Mouse (Mus musculus) left cerebral cortex, postnatal 25 days (tissue): ENCODE measurements around the gene Mef2d. TPM values are rescaled to one million over a fixed set of nuclear protein-coding genes. Genes with fewer than 3 reads are reported as not detected.

Experiments used
- DNase-seq, 2 experiments: peaks; one replicate each; pipeline ENCODE4 v3.0.0; 2022; ENCODE audit warnings: low spot score in 2 of 2, mixed read lengths in 1 of 2
- intact Hi-C: fragments of 180-260 bp; cut with DNase I; formaldehyde crosslinking; loops from one replicate; pipeline ENCODE4 v1.15.1; 2025
- total RNA-seq, 2 experiments: library from RNA; stranded (reverse); gene quantifications; 2 replicates each; pipeline ENCODE4 v1.2.3; 2021

Gene Mef2d
- total RNA-seq, 2 experiments from 2014 or later = 211 to 225 TPM

DNA sequence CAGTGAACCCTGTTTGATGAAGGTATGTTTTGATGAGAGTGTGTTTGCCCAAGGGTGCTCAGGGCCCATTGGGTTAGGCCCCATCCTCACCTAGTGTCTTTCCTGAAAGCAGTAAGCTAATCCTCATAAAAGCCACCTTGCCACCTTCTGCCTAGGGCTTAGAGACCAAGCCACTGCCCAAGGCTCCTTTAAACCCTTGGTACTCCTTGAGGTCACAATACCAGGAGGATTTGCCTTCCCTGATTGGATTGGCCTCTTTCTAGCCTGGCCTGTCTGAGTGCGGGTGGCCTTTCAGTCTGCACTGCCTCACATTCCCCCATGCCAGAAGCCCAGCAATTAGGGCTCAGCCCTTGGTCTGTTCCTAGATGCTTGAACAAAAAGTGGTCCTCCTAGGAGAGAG is 5.7 kb downstream of the Mef2d start:
- DNase-seq = no peak
- intact Hi-C loops = no loop called here

DNA sequence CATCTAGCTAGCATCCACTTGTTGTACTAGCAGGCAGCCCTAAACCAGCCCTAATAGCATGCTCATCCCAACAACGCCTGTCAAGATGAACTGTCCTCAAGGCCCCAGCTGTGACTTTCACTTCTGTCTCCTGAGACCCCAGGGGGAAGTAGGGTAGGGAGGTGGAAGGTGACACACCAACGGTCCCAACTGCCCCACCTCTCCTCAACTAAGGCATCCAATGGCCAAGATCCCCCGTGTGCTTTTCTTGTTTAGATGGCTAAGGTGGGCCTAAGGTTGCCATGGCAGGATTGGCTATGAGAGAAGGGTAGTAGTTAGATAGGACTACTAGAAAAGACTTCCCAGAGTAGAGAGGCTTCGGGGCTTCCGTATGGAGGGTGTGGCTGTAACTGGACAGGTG is 6.2 kb downstream of the Mef2d start:
- intact Hi-C loops = no loop called here
- peak in 1 of 2 experiments; percentile 6 for DNase-seq

- peak in 1 of 2 experiments; percentile 49 for DNase-seq
- intact Hi-C loops = no loop called here
These were observed 6.8 kb downstream of the Mef2d start for GRCm38 (mm10) chr3:88148776-88149509.

DNA sequence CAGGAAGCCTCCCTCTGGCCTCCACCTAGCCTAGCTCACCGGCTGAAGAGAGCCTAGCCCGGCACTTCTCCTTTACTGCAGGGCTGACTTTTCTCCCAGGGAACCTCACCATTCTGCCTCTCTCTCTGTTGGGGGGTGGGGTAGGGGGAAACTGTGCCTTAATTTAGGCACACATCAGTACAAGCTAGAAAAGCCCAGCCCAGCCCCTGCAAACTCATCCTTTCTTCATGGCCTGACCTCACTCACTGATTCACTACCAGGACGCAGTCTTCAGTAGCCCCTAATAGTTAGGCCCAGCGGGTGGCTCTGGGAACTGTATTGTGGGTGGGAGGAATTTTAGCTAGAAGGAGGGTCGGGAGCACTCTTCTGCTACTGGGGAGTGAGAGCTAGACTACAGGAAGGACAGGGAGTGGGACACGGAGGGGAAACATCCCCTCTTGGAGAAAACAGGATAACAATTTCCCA is 7.4 kb downstream of the Mef2d start:
- DNase-seq = peak in 1 of 2 experiments; percentile 4
- intact Hi-C loops = no loop called here

GRCm38 (mm10) chr3:88150061-88150998 is 8.2 kb downstream of the Mef2d start:
- intact Hi-C loops = loop anchor here (5.0 kb wide), 1 partner anchor 942 kb away; the partner anchor contains the start of gene Rusc1

DNA sequence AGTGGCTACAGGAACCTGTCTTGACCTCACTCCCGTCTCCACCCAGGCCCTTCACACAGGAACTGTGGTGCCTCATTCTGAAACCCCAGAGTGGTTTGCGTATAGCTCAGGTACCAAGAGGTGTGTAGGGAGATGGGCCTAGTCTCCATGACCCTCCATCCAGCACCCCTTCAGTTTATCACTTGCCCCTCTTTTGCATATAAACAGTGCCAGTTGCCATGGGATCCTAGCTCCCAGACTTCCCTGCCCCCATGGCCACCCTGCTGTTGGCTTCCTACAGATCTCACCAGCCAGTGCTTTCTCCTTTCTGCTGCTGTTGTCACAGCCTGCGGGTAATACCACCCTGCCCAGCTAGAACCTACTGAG is 8.8 kb downstream of the Mef2d start:
- intact Hi-C loops = loop anchor here (5.0 kb wide), 1 partner anchor 941 kb away; the partner anchor contains the start of gene Rusc1
- no peak for DNase-seq

More at GRCm38 (mm10) chr3:88150061-88150998, 8.2 kb downstream of the Mef2d start:
- peak; percentile 75 to 87 for DNase-seq

DNA sequence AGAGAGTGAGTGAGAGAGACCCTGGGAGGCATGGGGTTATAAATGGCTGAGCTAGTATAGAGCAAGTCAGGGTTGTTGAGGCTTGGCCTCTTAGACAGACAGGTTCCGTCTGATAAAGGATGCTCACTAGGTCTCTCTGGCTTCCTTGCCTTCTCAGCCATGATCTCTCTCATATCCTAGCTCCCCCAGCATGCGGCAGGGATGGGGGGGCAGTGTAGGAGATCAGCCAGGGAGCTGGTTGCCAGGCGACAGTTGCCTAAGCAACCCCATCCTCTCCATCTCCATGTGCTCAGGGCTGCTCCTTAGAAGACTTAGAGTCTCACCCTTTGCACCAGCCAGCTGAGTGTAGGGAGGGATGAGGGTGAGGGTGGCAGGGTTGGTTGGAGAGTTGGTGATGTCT is 9.9 kb downstream of the Mef2d start:
- DNase-seq = peak; percentile 87 to 95
- intact Hi-C loops = loop anchor here (5.0 kb wide), 1 partner anchor 940 kb away; the partner anchor contains the start of gene Rusc1

- intact Hi-C loops = loop anchor here (5.0 kb wide), 1 partner anchor 939 kb away; the partner anchor contains the start of gene Rusc1
- DNase-seq = no peak
These were observed 11.3 kb downstream of the Mef2d start for GRCm38 (mm10) chr3:88153290-88154011.

DNA sequence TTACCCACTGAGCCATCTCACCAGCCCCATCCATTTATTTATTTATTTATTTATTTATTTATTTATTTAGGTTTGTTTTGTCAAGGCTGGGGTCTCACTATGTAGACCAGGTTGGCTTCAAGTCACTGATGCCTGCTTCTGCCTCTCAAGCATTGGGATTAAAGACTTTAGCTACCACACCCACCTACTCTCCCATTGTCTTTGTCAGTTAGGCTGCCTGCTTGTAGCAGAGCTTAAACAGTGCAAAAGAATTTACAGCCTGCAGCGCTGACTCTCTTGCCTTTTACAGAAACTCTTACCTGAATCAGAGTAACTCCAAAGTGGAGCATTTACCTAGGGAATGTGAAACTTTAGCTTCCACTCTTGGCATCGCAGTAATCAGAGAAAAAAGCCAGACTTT is 12.1 kb downstream of the Mef2d start:
- DNase-seq = no peak
- intact Hi-C loops = loop anchor here (5.0 kb wide), 1 partner anchor 938 kb away; the partner anchor contains the start of gene Rusc1

DNA sequence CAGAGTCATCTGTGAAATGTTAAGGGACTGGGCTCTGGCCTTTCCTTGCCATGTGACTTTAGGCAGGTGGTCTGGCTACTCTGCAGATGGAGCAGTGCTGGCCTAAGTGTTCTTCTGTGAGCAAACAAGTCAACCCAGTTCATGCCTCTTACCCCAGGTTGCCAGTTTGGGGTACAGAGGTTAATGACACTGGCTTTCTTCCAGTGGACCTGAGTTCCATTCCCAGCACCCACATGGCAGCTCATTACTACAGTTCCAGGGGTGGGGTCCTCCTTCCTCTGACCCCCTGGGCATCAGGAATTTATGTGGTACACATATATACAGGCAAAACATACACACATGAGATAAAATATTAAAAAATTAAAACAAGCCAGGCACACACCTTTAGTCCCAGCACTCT is 14.6 kb downstream of the Mef2d start:
- no peak for DNase-seq
- intact Hi-C loops = no loop called here

DNA sequence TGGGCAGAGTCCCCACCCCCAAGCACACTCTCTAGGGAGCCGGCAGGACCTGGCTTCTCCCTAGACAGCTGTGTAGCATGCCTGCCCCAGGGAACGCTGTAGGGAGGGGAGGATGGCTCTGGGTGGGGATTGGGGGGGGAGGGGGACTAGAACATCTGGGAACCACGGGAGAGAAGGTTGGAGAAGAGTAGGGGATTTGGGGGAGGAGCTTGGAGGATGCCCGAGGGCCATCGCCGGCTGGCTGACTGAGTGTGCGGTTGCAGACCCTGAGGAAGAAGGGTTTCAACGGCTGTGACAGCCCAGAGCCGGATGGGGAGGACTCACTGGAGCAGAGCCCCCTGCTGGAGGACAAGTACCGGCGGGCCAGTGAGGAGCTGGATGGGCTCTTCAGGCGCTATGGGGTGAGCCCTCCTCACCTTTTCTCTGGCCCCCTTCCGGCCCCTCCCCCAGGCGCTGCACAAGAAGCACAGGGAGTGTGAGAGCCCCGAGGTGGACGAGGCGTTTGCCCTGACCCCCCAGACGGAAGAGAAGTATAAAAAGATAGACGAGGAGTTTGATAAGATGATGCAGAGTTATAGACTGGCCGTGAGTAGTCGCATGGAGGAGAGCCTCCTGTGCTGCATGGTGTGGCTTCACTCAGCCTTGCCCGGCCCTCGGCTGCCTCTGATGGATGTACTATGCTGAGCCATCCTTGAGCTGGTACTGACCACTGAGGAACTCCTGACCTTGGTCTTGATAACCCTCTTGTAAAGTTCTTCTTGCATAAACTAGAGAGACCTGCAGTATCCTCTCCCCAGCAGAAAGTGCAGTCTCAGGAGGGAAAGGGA is 15.8 kb downstream of the Mef2d start:
- no peak for DNase-seq
- intact Hi-C loops = no loop called here

DNA sequence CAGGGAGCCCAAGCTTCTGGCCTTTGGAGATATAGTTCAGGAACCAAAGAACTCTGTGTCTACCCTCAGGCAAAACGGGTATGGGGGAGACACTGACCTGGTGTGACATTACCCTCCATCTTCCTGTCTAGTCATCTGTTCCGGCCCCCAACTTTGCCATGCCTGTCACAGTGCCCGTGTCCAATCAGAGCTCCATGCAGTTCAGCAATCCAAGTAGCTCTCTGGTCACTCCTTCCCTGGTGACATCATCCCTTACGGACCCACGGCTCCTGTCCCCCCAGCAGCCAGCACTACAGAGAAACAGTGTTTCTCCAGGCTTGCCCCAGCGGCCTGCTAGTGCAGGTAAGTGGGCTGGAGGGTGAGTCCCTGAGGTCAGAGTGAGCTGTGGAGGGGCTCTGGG is 16.8 kb downstream of the Mef2d start:
- intact Hi-C loops = no loop called here
- no peak for DNase-seq

DNA sequence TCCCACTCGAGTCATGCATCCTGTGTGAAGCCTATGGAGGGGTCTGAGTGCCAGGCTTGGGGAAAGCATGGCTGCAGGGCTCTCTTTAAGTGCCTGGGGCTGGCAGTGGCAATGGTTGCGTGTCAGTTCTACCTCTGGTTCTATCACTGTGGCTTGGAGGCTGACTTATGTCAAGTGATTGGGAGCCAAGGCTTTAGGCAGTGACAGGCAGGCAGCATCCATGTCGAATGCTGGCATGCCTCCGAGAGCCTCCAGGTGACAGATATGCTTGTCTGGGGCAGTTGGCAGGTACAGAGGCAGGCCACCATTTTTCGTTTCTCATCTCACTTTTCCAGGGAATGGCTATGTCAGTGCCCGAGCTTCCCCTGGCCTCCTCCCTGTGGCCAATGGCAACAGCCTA is 18.7 kb downstream of the Mef2d start:
- no peak for DNase-seq
- intact Hi-C loops = no loop called here

DNA sequence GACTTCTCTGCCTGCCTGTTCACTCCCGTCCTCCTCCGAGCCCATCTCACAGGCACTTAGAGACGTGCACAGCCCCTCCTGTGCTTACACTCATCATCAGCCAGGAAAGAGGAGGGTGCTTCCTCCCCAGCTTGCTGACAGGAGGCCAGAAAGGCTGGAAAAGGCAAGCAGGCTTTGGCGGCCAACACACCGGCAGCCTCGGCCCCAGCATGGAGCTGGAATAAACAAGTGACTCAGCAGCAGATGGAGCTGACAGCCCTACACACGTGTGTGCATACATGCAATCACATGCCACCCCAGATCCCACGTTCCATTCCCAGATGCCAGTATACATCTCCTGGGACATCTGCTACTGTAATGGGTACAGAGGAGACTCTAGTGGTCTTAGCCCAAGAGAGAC is 20.1 kb downstream of the Mef2d start:
- DNase-seq = peak in 1 of 2 experiments; percentile 87
- intact Hi-C loops = no loop called here

- no peak for DNase-seq
- intact Hi-C loops = no loop called here
These were observed 20.6 kb downstream of the Mef2d start for GRCm38 (mm10) chr3:88162811-88163210.

DNA sequence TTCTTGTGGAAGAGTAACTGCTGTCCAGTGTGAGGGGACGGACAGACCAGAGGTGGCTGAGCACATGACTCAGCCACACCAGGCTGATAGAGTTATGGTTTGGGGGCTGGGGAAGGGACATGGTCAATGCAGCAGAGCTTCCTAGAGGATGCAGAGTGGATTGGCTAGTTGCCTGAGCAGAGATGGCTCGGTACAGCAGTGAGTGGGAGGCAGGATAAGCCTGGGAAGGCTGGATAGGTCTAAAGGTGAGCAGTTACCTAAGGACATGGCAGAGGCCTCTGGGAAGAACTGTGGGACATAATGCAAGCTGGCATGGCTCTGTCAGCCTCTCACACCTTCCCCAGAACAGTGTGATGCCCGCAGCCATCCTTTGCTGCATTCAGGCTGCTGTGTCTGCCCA is 21.7 kb downstream of the Mef2d start:
- no peak for DNase-seq
- intact Hi-C loops = no loop called here

DNA sequence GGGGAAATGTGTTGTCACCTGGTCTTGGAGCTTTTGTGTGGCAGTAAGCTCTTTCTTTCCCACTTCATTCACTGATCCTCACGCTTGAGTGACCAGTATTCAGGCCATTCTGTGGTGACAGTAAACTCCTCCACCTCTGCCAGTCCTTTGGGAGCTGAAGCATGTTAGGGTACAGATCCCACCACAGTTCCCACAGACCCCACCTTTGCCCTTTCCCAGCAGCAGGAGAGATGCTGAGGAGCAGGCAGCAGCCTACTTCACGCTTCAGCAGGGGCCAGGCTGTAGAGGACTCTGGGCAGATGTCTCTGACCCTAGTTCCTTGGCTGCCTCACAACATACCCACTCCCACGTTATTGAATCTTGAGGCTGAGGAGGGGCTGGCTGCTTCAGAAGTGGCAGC is 22.1 kb downstream of the Mef2d start:
- intact Hi-C loops = no loop called here

GRCm38 (mm10) chr3:88166056-88166455 is 23.9 kb downstream of the Mef2d start:
- DNase-seq = no peak

More for the DNA sequence above, 22.1 kb downstream of the Mef2d start:
- DNase-seq = no peak

GRCm38 (mm10) chr3:88170361-88170760 is 28.2 kb downstream of the Mef2d start:
- DNase-seq = no peak
- intact Hi-C loops = loop anchor here (2.0 kb wide), 1 partner anchor 84 kb away; no protein-coding TSS in a partner anchor

More at GRCm38 (mm10) chr3:88166056-88166455, 23.9 kb downstream of the Mef2d start:
- intact Hi-C loops = no loop called here
